Mouse (Mus musculus): ENCODE results near the gene Il4. TPM values are rescaled to one million over a fixed set of nuclear protein-coding genes. Genes with fewer than 3 reads are reported as not detected.

Gene Il4
- polyA plus RNA-seq, 1 experiment: not detected

Other genes with a start within 250 kb of the Il4 start
- not detected in 2 replicates for gene Leap2, start 195.5 kb downstream of the Il4 start, polyA plus RNA-seq (2012; rRNA removed)
- gene Uqcrq, start 187.8 kb downstream of the Il4 start, polyA plus RNA-seq (2012; rRNA removed): 447 and 454 TPM in 2 replicates
- 2.2 and 2.5 TPM in 2 replicates for gene Gdf9, start 187.6 kb downstream of the Il4 start, polyA plus RNA-seq (2012; rRNA removed)
- gene Gm10447, start 161.6 kb downstream of the Il4 start, polyA plus RNA-seq (2012; rRNA removed): 0.06 TPM in 1 of 2 replicates, not detected in the other
- 7.7 and 8.8 TPM in 2 replicates for gene Shroom1, start 161.5 kb downstream of the Il4 start, polyA plus RNA-seq (2012; rRNA removed)
- gene Gm9837, start 148.2 kb downstream of the Il4 start, polyA plus RNA-seq (2012; rRNA removed): not detected in 2 replicates
- gene Gm9945, start 138.5 kb downstream of the Il4 start, polyA plus RNA-seq (2012; rRNA removed): 0.65 and 1.6 TPM in 2 replicates
- 23.1 and 27.1 TPM in 2 replicates for gene Sowaha, start 138.4 kb downstream of the Il4 start, polyA plus RNA-seq (2012; rRNA removed)
- gene Sept8, start 99.4 kb downstream of the Il4 start, polyA plus RNA-seq (2012; rRNA removed): 318 and 354 TPM in 2 replicates
- 91.1 and 93.2 TPM in 2 replicates for gene Kif3a, start 51.3 kb downstream of the Il4 start, polyA plus RNA-seq (2012; rRNA removed)
- gene Il13, start 16.0 kb upstream of the Il4 start, polyA plus RNA-seq (2012; rRNA removed): not detected in 2 replicates
- gene Rad50, start 88.7 kb upstream of the Il4 start, polyA plus RNA-seq (2012; rRNA removed): 5.4 TPM in 2 replicates
- 0.16 and 0.22 TPM in 2 replicates for gene Il5, start 102.1 kb upstream of the Il4 start, polyA plus RNA-seq (2012; rRNA removed)
- 5.6 and 6.0 TPM in 2 replicates for gene Irf1, start 151.3 kb upstream of the Il4 start, polyA plus RNA-seq (2012; rRNA removed)
- 0.32 and 0.44 TPM in 2 replicates for gene Gm17334, start 154.5 kb upstream of the Il4 start, polyA plus RNA-seq (2012; rRNA removed)
- 1.2 and 1.8 TPM in 2 replicates for gene Gm12216, start 240.6 kb upstream of the Il4 start, polyA plus RNA-seq (2012; rRNA removed)